Mouse (Mus musculus): ENCODE measurements around the gene Malsu1.

DNA sequence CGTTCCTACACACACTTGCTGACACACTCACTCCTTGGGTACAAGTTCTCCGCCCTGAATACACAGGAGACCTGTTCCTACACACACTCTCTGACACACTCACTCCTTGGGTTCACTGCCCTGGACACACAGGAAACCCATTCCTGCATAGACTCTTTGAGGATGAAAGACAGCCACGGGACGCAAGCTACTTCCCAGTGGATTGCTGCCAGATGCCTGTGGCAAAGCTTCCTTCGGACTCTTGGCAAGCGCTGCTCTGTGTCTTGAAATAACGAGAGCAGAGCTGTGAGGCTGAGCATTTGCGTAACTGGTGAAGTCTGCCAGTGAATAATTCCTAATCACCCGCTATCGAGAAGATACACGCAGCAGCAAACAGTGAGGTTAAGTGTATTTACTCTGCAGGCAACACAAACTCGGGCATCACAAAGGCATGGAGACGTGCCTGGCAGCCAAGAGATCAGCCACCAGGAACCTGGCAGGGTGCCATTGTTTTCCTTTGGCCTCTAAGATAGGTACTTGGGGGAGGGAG, 23.4 kb downstream of the Malsu1 start:
- TF ChIP-seq GATA1 (IDR thresholded peaks at IDR 0.05; ENCODE audit: borderline replicate concordance, low read length) (no peak), FLI1 (IDR thresholded peaks at IDR 0.05; ENCODE audit: low read length) (no peak)
